Mouse (Mus musculus): ENCODE results near the gene Ttll5.

GRCm38 (mm10) chr12:86106086-86106485 is 281.6 kb downstream of the Ttll5 start:
- TF ChIP-seq GATA1 (IDR thresholded peaks at IDR 0.05; ENCODE audit: borderline replicate concordance, low read length), result no peak
- TF ChIP-seq FLI1 (IDR thresholded peaks at IDR 0.05; ENCODE audit: low read length), result no peak
